Mouse (Mus musculus): ENCODE results near the gene Lmod1. TPM values are rescaled to one million over a fixed set of nuclear protein-coding genes. Genes with fewer than 3 reads are reported as not detected.
A peak's percentile ranks its signal among the peaks of the same experiment; 100 is the strongest.

Lmod1 gene
- total and polyA plus RNA-seq, 3 experiments, result not detected

DNA sequence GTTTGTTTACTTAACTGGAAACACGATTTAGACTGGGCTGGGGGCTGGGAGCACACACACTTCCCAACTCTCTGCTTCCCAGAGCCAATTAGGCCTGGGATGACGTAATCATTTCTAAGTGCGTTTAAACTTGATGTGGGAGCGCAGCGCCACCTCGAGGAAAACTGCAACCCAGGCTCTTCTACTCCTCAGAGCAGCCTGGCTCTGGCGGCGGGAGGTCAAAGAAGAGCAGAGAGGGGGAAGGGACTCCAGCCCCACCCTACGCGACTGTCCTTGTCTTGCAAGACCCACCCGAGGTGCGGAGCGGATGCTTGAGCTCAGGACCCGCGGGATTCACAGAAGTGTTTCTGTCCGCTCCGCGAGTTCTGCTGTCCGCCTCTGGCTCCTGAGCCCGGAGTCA, 43.6 kb downstream of the Lmod1 start (continued):
- TF ChIP-seq MAX (IDR thresholded peaks at IDR 0.05; ENCODE audit: low read length), result no peak; the same call in 1 of the 2 replicates
- peak; percentile 44; the same call in 1 of the 2 replicates for TF ChIP-seq IRF4 (IDR thresholded peaks at IDR 0.05; ENCODE audit: low read depth, low read length)
- TF ChIP-seq EP300 (IDR thresholded peaks at IDR 0.05; ENCODE audit: low read length), result no peak
- no peak for TF ChIP-seq ZNF384 (IDR thresholded peaks at IDR 0.05; ENCODE audit: low read depth, low read length)
- TF ChIP-seq ZKSCAN1 (IDR thresholded peaks at IDR 0.05; ENCODE audit: borderline replicate concordance, low read depth, low read length), result no peak
- no peak for TF ChIP-seq NRF1 (IDR thresholded peaks at IDR 0.05; ENCODE audit: low read depth, low read length)
- TF ChIP-seq MXI1 (IDR thresholded peaks at IDR 0.05; ENCODE audit: low read depth, low read length), result no peak
- no peak for TF ChIP-seq UBTF (IDR thresholded peaks at IDR 0.05; ENCODE audit: low read depth, low read length)
- TF ChIP-seq MYC (IDR thresholded peaks at IDR 0.05; ENCODE audit: low read depth, low read length), result 0 out of 2 replicates have a peak, but pooled peaks have one; percentile 15
- TF ChIP-seq SIN3A (IDR thresholded peaks at IDR 0.05; ENCODE audit: low read length), result peak; percentile 58
- TF ChIP-seq MAZ (IDR thresholded peaks at IDR 0.05; ENCODE audit: low read depth, low read length), result no peak
- TF ChIP-seq TCF12 (IDR thresholded peaks at IDR 0.05; ENCODE audit: low read depth, low read length), result no peak
- TF ChIP-seq POLR2A (IDR thresholded peaks at IDR 0.05; ENCODE audit: low read depth, low read length), result no peak
- peak; percentile 96 for TF ChIP-seq JUN (IDR thresholded peaks at IDR 0.05; ENCODE audit: insufficient read depth, low read depth, low read length)
- TF ChIP-seq HCFC1 (IDR thresholded peaks at IDR 0.05; ENCODE audit: low read depth, low read length), result no peak

GRCm38 (mm10) chr1:135368982-135369381, 44.4 kb downstream of the Lmod1 start:
- Histone ChIP-seq H3K27me3 (replicated peaks) (no peaks in the 10 kb centered on the region), H3K9me3 (replicated peaks; ENCODE audit: low read length) (no peaks in the 10 kb centered on the region), H3K9ac (ENCODE audit: insufficient read depth, low read depth) (no peak overlapping the region), H3K36me3 (replicated peaks in 1 of 2; ENCODE audit: control insufficient read depth in 1 of 2, insufficient read depth in 1 of 2, low read length in 1 of 2) (no peaks in the 10 kb centered on the region), H3K79me2 (replicated peaks; ENCODE audit: control insufficient read depth, extremely low read depth, insufficient read depth, poor library complexity, severe bottlenecking) (no peaks in the 10 kb centered on the region), H3K27ac (ENCODE audit: insufficient read depth, low read depth) (no peak overlapping the region), H3K4me2 (ENCODE audit: insufficient read depth, low read depth, poor library complexity, severe bottlenecking) (peak overlapping the region; percentile 45; the same call in 1 of the 2 replicates), H3K4me3 (replicated peaks in 1 of 3; ENCODE audit: low read depth in 2 of 3, low read length in 2 of 3, poor library complexity in 1 of 3) (no peak overlapping the region), H3K4me1 (ENCODE audit: control insufficient read depth in 1 of 2, insufficient read depth in 2 of 2) (peaks cover 2 to 12% of the 10 kb centered on the region in 2 experiments; a peak in 3 of 4 replicates)
- dilution Hi-C loops (cut with MboI; ENCODE audit: extremely low pct_ligation_motif_present, extremely low pct_unique_long_range_greater_than_20kb, low sequenced_read_pairs), result no loop called here
- in situ Hi-C loops (cut with MboI; ENCODE audit: low pct_ligation_motif_present, low pct_unique_long_range_greater_than_20kb, low sequenced_read_pairs), result no loop called here
- DNase-seq (ENCODE audit: extremely low read depth), result no peak
- TF ChIP-seq NELFE (IDR thresholded peaks at IDR 0.05; ENCODE audit: low read depth, low read length), result no peak
- no peak for TF ChIP-seq CHD1 (IDR thresholded peaks at IDR 0.05; ENCODE audit: low read depth, low read length)
- no peak for TF ChIP-seq ELF1 (IDR thresholded peaks at IDR 0.05; ENCODE audit: low read depth, low read length)
- TF ChIP-seq MXI1 (IDR thresholded peaks at IDR 0.05; ENCODE audit: low read depth, low read length), result no peak
- TF ChIP-seq CHD2 (IDR thresholded peaks at IDR 0.05; ENCODE audit: low read length), result no peak
- no peak for TF ChIP-seq MYC (IDR thresholded peaks at IDR 0.05; ENCODE audit: low read depth, low read length)
- TF ChIP-seq GABPA (IDR thresholded peaks at IDR 0.05; ENCODE audit: insufficient replicate concordance, low read depth, low read length), result no peak
- TF ChIP-seq MAZ (IDR thresholded peaks at IDR 0.05; ENCODE audit: low read depth, low read length), result no peak
- TF ChIP-seq UBTF (IDR thresholded peaks at IDR 0.05; ENCODE audit: low read depth, low read length), result no peak
- peak in 1 of 2 experiments; percentile 53; a peak in 2 of 4 replicates for TF ChIP-seq CTCF (conservative IDR thresholded peaks at IDR 0.05 in 1 of 2, IDR thresholded peaks at IDR 0.05 in 1 of 2; ENCODE audit: low read depth in 2 of 2, low read length in 2 of 2)
- TF ChIP-seq RAD21 (IDR thresholded peaks at IDR 0.05; ENCODE audit: low read depth, low read length), result peak; percentile 46
- no peak for TF ChIP-seq MAX (IDR thresholded peaks at IDR 0.05; ENCODE audit: low read length)
- TF ChIP-seq IRF4 (IDR thresholded peaks at IDR 0.05; ENCODE audit: low read depth, low read length), result no peak
- no peak for TF ChIP-seq ZKSCAN1 (IDR thresholded peaks at IDR 0.05; ENCODE audit: borderline replicate concordance, low read depth, low read length)
- no peak for TF ChIP-seq USF1 (IDR thresholded peaks at IDR 0.05; ENCODE audit: low read depth, low read length)
- TF ChIP-seq TBP (conservative IDR thresholded peaks at IDR 0.05; ENCODE audit: low read depth, low read length), result no peak
- TF ChIP-seq SMC3 (IDR thresholded peaks at IDR 0.05; ENCODE audit: low read depth, low read length), result peak; percentile 37; the same call in 1 of the 2 replicates
- TF ChIP-seq POLR2AphosphoS2 (IDR thresholded peaks at IDR 0.05; ENCODE audit: low read depth, low read length), result no peak
- no peak for TF ChIP-seq ETS1 (conservative IDR thresholded peaks at IDR 0.05; ENCODE audit: low read depth, low read length)

Data from CH12.LX (cell line).